Mouse (Mus musculus) heart, postnatal 25 days (tissue): ENCODE data around the gene Ikzf1. TPM values are rescaled to one million over a fixed set of nuclear protein-coding genes. Genes with fewer than 3 reads are reported as not detected.

Experiments
- total RNA-seq, 2 experiments: library from RNA; stranded (reverse); gene quantifications; 2 replicates each; pipeline ENCODE4 v1.2.3; 2021

Ikzf1 gene
- total RNA-seq, 2 experiments from 2014 or later: 1.8 to 2.2 TPM

Other genes starting within 250 kb of the Ikzf1 start
- 1 to 10 TPM in 1 of 2 experiments, under 1 TPM in 1; 0.87 to 1.8 TPM for gene Spata48, start 222.9 kb upstream of the Ikzf1 start, total RNA-seq
- gene Zpbp, start 222.6 kb upstream of the Ikzf1 start, total RNA-seq: under 1 TPM; 0.42 to 0.45 TPM
- gene 4930512M02Rik, start 57.2 kb upstream of the Ikzf1 start, total RNA-seq: not detected
- under 1 TPM; 0.59 to 0.60 TPM for gene Fignl1, start 124.0 kb downstream of the Ikzf1 start, total RNA-seq
- gene Ddc, start 213.1 kb downstream of the Ikzf1 start, total RNA-seq: 1 to 10 TPM; 2.5 TPM